In genomic region chr1:144239195-144239594, GRCm38 (mm10) we compare ENCODE assay signal across 22 mouse cellular contexts. TPM values are rescaled to one million over a fixed set of nuclear protein-coding genes. Genes with fewer than 3 reads are reported as not detected.
"Had no signal": no experiment of that assay in that cellular context is flagged by ENCODE, and none has a peak within 500 bp of the region (broad histone marks: within the 10 kb centered on the region; RNA-seq: fewer than 3 reads in every experiment).

No protein-coding gene starts in this region.

- H3K4me1 ChIP-seq: kidney, embryonic 15.5 days; limb, embryonic 12.5 days; limb, embryonic 15.5 days had no signal

- H3K4me2 ChIP-seq: kidney, embryonic 15.5 days; limb, embryonic 12.5 days; limb, embryonic 15.5 days; liver, embryonic 11.5 days; lung, embryonic 14.5 days; midbrain, embryonic 11.5 days had no signal

- H3K9ac ChIP-seq: kidney, embryonic 15.5 days; limb, embryonic 12.5 days; limb, embryonic 15.5 days; liver, embryonic 14.5 days; liver, postnatal 0 days; lung, embryonic 14.5 days had no signal

- H3K27ac ChIP-seq: kidney, embryonic 15.5 days; limb, embryonic 12.5 days; limb, embryonic 15.5 days; liver, embryonic 14.5 days; stomach, postnatal 0 days had no signal

- H3K4me3 ChIP-seq: kidney, embryonic 15.5 days; limb, embryonic 12.5 days; limb, embryonic 15.5 days had no signal

- DNase-seq: kidney, postnatal 10 days; kidney, postnatal 4 days; left cerebral cortex, postnatal 4 days; liver, postnatal 0 days; lung, embryonic 14.5 days; midbrain, embryonic 14.5 days; thymus, adult 2 months; thymus, postnatal 14 days; thymus, postnatal 4 days had no signal

- H3K27me3 ChIP-seq: kidney, embryonic 15.5 days; limb, embryonic 12.5 days; limb, embryonic 15.5 days had no signal

- H3K9me3 ChIP-seq: kidney, embryonic 15.5 days; limb, embryonic 12.5 days; limb, embryonic 15.5 days had no signal

- H3K36me3 ChIP-seq: kidney, embryonic 15.5 days; limb, embryonic 12.5 days; limb, embryonic 15.5 days had no signal

- ATAC-seq: liver, postnatal 0 days; lung, postnatal 0 days had no signal

RNA-seq across cellular contexts. Expression of gene Rgs1, which starts 9.8 kb away (rescaled TPM):
- total RNA-seq: layer of hippocampus, adult 18-20 months; midbrain, postnatal 0 days had no signal
- polyA plus RNA-seq: kidney, embryonic 15.5 days; limb, embryonic 12.5 days; midbrain, embryonic 11.5 days; midbrain, postnatal 0 days; neural tube, embryonic 11.5 days; neural tube, embryonic 14.5 days; stomach, embryonic 14.5 days had no signal
